Mouse (Mus musculus) kidney, postnatal 0 days (tissue): ENCODE results near the gene Cxcr2. TPM values are rescaled to one million over a fixed set of nuclear protein-coding genes. Genes with fewer than 3 reads are reported as not detected.

Experiments
- ATAC-seq: fragments of 200-750 bp; cut with Nextera tagmentation; replicated peaks from 2 replicates; pipeline ENCODE4 v1.8.0; 2017; ENCODE audit warnings: low read depth, moderate number of reproducible peaks, moderate TSS enrichment, moderate library complexity; ENCODE audit not compliant: low FRiP score
- DNase-seq: peaks from one replicate; pipeline ENCODE4 v3.0.0-alpha.2; 2016; ENCODE audit warnings: low spot score
- H3K27ac ChIP-seq: fragments of 300-500 bp; sonication (generic); 2 replicates; pipeline ENCODE4 v1.5.1; 2014; ENCODE audit warnings: mild to moderate bottlenecking
- H3K27me3 ChIP-seq: fragments of 300-500 bp; sonication (generic); 2 replicates; pipeline ENCODE4 v1.6.1; 2014; ENCODE audit warnings: low read length, mixed read lengths; ENCODE audit not compliant: insufficient read depth
- H3K36me3 ChIP-seq: fragments of 300-500 bp; sonication (generic); 2 replicates; pipeline ENCODE4 v1.6.1; 2014; ENCODE audit warnings: low read length, mixed read lengths; ENCODE audit not compliant: insufficient read depth
- H3K4me1 ChIP-seq: fragments of 300-500 bp; sonication (generic); replicated peaks from 2 replicates; pipeline ENCODE4 v1.6.1; 2014; ENCODE audit warnings: antibody characterized with exemption, low read length, mixed read lengths; ENCODE audit not compliant: insufficient read depth
- H3K4me2 ChIP-seq: fragments of 300-500 bp; sonication (generic); 2 replicates; pipeline ENCODE4 v1.6.1; 2014; ENCODE audit warnings: mild to moderate bottlenecking, low read length, moderate library complexity, mixed read lengths
- H3K4me3 ChIP-seq: fragments of 300-500 bp; sonication (generic); replicated peaks from 2 replicates; pipeline ENCODE4 v1.5.1; 2014; ENCODE audit warnings: low read depth, low read length
- H3K9ac ChIP-seq: fragments of 300-500 bp; sonication (generic); 2 replicates; pipeline ENCODE4 v1.6.1; 2014; ENCODE audit warnings: low read depth, low read length
- H3K9me3 ChIP-seq: fragments of 300-500 bp; sonication (generic); replicated peaks from 2 replicates; pipeline ENCODE4 v1.6.1; 2016; ENCODE audit warnings: low read length, inconsistent platforms, mixed read lengths
- CTCF ChIP-seq: IDR thresholded peaks from 2 replicates; pipeline ENCODE4 v1.5.1; 2016; ENCODE audit warnings: antibody characterized with exemption, low read depth, mild to moderate bottlenecking, moderate library complexity
- WGBS: fragments of 180-500 bp; shearing (Covaris S2); extraction: QIAGEN DNeasy Blood & Tissue Kit; methylation state at CpG from one replicate; pipeline ENCODE4 v1.1.7; 2014; 5-methylcytosine and 5-hydroxymethylcytosine counted together
- polyA plus RNA-seq: library from polyadenylated mRNA; unstranded; fragments of >200 nt; fragmentation: Nextera tagmentation; extraction: Ambion mirVana; gene quantifications from 2 replicates; pipeline ENCODE4 v1.2.1, GENCODE M21; 2015

Gene Cxcr2
- polyA plus RNA-seq, 1 experiment from 2014 or later = 0.30 TPM

DNA sequence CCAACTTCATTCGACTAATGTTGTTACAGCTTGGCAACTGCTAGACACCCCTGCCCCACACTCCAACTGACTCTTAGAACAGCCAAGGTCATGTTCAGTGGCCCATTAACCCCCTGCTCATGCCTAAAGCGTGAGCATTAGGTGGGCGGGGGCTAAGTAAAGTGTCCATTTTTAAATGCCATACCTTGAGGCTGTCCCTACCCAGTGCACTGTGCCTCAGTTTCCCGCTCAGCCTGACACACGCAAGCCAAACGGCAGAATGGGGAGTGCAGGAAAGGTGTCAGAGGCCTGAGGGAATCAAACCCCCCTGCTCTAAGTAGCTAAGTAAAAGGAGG, 42.1 kb upstream of the Cxcr2 start:
- Histone ChIP-seq H3K9me3 (no peaks in the 10 kb centered on the region), H3K4me2 (no peak overlapping the region), H3K4me1 (peaks cover 18% of the 10 kb centered on the region), H3K27ac (peak overlapping the region; percentile 47), H3K27me3 (no peaks in the 10 kb centered on the region), H3K4me3 (no peak overlapping the region), H3K36me3 (no peaks in the 10 kb centered on the region), H3K9ac (no peak overlapping the region)
- TF ChIP-seq CTCF = no peak
- no peak for DNase-seq
- ATAC-seq = peak; percentile 44
- WGBS = 45% methylated on average over 6 of the region's 6 CpGs

DNA sequence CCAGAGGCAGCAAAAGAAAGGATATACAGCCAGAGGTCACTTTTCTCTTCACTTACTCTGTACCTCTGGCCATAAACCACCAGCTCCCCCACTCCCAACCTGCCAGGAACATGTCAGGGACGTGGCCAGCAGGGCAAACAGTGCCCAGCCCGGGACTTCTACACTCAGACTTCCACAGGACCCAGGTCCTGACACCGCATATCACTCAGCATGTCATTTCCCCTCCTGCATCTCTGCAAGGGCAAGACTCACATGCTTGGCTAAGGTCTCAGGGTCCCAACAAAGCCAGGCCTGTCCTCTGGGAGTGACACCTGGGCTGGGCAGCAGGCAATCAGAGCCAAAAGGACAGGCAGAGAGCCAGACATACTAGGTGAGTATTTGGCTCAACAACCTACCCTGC, 40.7 kb upstream of the Cxcr2 start:
- H3K4me2 ChIP-seq = no peak overlapping the region
- H3K4me1 ChIP-seq = peaks cover 15% of the 10 kb centered on the region
- H3K27ac ChIP-seq = 0 out of 2 replicates have a peak overlapping the region, but pooled peaks have one; percentile 19
- H3K27me3 ChIP-seq = no peaks in the 10 kb centered on the region
- H3K9me3 ChIP-seq = no peaks in the 10 kb centered on the region
- TF ChIP-seq CTCF = no peak
- 0 out of 2 replicates have a peak overlapping the region, but pooled peaks have one; percentile 23 for H3K9ac ChIP-seq
- WGBS = 37% methylated on average over 3 of the region's 3 CpGs
- ATAC-seq = no peak
- H3K36me3 ChIP-seq = no peaks in the 10 kb centered on the region
- no peak for DNase-seq
- no peak overlapping the region for H3K4me3 ChIP-seq

DNA sequence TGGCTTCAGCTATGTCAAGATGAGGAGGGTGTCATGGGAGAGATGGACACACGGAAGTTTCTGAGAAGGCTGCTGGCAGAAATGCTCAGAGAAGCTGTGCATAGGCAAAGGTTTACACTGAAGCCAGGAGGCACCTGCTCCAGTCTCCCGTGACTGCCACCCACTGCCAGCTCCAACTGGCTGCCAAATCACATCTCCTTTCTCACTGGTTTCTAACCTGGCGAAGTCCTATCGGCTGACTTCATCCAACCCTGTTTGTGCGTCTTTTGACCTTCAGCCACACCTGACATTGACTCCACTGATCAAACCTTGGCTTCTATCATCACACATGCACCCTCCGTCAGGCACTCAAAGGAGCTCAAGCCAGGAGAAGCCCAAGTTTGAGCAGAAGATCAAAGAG, 35.9 kb upstream of the Cxcr2 start:
- WGBS = 80% methylated on average over 6 of the region's 6 CpGs
- Histone ChIP-seq H3K27ac (no peak overlapping the region), H3K9me3 (no peaks in the 10 kb centered on the region), H3K27me3 (no peaks in the 10 kb centered on the region), H3K36me3 (no peaks in the 10 kb centered on the region), H3K4me2 (no peak overlapping the region), H3K4me3 (no peak overlapping the region), H3K4me1 (no peaks in the 10 kb centered on the region), H3K9ac (no peak overlapping the region)
- no peak for TF ChIP-seq CTCF
- no peak for ATAC-seq
- no peak for DNase-seq

DNA sequence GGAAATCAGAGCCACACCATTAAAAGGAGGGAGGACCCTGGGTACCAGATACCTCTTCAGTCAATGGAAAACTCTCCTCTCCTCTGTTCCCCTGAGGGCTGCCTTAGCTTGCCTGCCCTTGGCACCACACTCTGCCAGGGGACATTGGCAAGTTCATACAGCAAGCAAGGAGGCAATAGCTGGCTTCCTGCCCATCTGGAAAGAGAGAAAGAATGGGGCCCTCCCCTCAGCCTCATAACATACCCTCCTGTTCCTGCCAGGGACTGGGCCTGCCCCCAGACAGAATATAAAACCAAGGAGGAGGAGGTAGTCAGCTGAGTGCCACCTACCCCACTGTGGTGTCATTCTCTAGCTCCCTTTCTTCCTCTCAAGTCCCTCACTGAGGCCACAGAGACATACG, 34.7 kb upstream of the Cxcr2 start:
- 94% methylated on average over 1 of the region's 1 CpGs for WGBS
- no peak overlapping the region for H3K27ac ChIP-seq
- H3K36me3 ChIP-seq = no peaks in the 10 kb centered on the region
- no peak for TF ChIP-seq CTCF
- H3K9me3 ChIP-seq = no peaks in the 10 kb centered on the region
- H3K4me3 ChIP-seq = no peak overlapping the region
- H3K9ac ChIP-seq = no peak overlapping the region
- no peaks in the 10 kb centered on the region for H3K4me1 ChIP-seq
- H3K27me3 ChIP-seq = no peaks in the 10 kb centered on the region
- no peak overlapping the region for H3K4me2 ChIP-seq
- DNase-seq (no peak), ATAC-seq (no peak)

DNA sequence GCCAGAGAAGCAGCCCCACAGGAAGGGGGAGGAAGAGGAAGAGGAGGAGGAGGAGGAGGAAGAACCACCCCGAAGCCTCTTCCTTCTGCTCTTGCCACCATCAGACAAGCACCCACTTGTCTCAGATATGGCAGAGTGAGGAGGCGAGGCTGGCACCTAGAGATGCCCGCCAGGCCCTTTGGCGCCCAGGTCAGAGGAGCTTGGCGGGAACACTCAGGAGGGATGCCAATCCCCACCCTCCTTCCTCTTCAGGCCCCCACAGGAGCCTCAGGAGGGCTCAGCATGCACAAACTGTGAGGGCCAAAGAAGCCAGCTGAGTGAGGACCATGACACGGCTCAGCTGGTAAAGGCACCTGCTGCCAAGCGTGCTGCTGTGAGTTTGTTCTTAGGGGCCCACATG, 32.7 kb upstream of the Cxcr2 start:
- H3K4me1 ChIP-seq = 0 out of 2 replicates have a peak, but pooled peaks cover 5% of the 10 kb centered on the region
- no peak overlapping the region for H3K27ac ChIP-seq
- H3K36me3 ChIP-seq = no peaks in the 10 kb centered on the region
- no peak overlapping the region for H3K9ac ChIP-seq
- ATAC-seq (no peak), DNase-seq (no peak)
- H3K4me3 ChIP-seq = no peak overlapping the region
- H3K4me2 ChIP-seq = no peak overlapping the region
- H3K9me3 ChIP-seq = no peaks in the 10 kb centered on the region
- WGBS = 87% methylated on average over 7 of the region's 7 CpGs
- H3K27me3 ChIP-seq = peaks cover 4% of the 10 kb centered on the region; the same call in 1 of the 2 replicates
- no peak for TF ChIP-seq CTCF

DNA sequence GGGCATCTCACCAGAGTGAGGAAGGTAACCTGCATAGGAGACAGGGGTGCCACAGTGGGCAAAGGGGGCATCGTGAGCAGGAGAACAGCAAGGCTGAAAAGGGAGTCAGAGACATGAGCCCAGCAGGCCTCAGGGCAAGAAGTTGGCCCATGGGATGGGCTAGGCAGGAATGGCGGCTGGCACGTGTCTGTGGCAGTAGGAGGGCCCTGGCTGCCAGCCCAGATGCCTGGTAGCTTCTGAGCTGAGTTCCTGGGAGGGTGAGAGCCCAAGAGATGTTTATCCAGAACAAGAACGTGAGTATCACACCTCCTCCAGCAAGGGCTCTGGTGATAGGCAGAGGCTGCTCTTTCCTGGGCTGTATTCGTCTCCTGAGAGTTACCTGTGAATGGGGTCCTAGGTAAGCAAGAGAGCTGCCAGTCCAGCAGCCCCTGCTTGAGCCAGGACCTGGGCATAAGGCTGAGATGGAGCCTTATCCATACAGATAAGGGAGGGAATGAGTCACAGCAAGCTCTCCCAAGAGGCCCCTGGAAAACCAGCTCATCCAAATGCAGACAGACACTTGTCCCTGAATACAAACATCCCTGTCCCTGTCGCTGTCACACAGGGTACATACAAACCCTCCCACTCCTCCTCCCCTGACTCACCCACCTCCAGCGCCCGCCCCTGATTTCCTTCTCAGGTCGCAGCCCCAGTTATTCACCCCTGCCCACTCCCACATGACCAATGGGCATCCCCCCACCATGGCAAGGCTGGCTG, 31.8 kb upstream of the Cxcr2 start:
- Histone ChIP-seq H3K27me3 (peaks cover 5% of the 10 kb centered on the region; the same call in 1 of the 2 replicates), H3K36me3 (no peaks in the 10 kb centered on the region), H3K4me2 (no peak overlapping the region), H3K4me1 (0 out of 2 replicates have a peak, but pooled peaks cover 5% of the 10 kb centered on the region), H3K27ac (no peak overlapping the region), H3K4me3 (no peak overlapping the region), H3K9me3 (no peaks in the 10 kb centered on the region), H3K9ac (no peak overlapping the region)
- DNase-seq = peak; percentile 49
- no peak for TF ChIP-seq CTCF
- ATAC-seq = peak; percentile 18; the same call in 1 of the 2 replicates
- 23% methylated on average over 9 of the region's 9 CpGs for WGBS
